Mouse (Mus musculus) MEL (cell line): ENCODE results near the gene Eci1. TPM values are rescaled to one million over a fixed set of nuclear protein-coding genes. Genes with fewer than 3 reads are reported as not detected.
"Not testable (repeated sequence)": the region's sequence is repeated elsewhere in the genome, so short reads cannot be mapped to it uniquely, and the experiment has no call there.

ENCODE experiments used
- DNase-seq: peaks from one replicate; pipeline ENCODE4 v3.0.0; 2011; ENCODE audit warnings: low read depth, low spot score
- H3K27ac ChIP-seq: 2 replicates; pipeline ENCODE4 v1.5.1; 2012; ENCODE audit warnings: low read depth, mild to moderate bottlenecking, control low read depth, low read length, moderate library complexity; ENCODE audit not compliant: control insufficient read depth
- H3K27me3 ChIP-seq, 2 experiments: fragments of 150-350 bp in 1 of 2; sonication (generic) in 1 of 2; 2 replicates each; pipeline ENCODE4 v1.6.1; 2012; ENCODE audit warnings: low read length in 2 of 2, mild to moderate bottlenecking in 2 of 2, improper control_type of control experiment in 1 of 2, moderate library complexity in 1 of 2; ENCODE audit not compliant: insufficient read depth in 2 of 2, control insufficient read depth in 1 of 2
- H3K36me3 ChIP-seq, 2 experiments: 2 replicates each; pipeline ENCODE4 v1.6.1; 2012 to 2014; ENCODE audit warnings: low read length in 2 of 2, improper control_type of control experiment in 1 of 2, inconsistent platforms in 1 of 2, mild to moderate bottlenecking in 1 of 2; ENCODE audit not compliant: insufficient read depth in 2 of 2, control insufficient read depth in 1 of 2
- H3K4me1 ChIP-seq, 2 experiments: fragments of 150-350 bp in 1 of 2; sonication (generic) in 1 of 2; 2 replicates each; pipeline ENCODE4 v1.6.1; 2012; ENCODE audit warnings: low read length in 2 of 2, improper control_type of control experiment in 1 of 2, mild to moderate bottlenecking in 1 of 2; ENCODE audit not compliant: insufficient read depth in 2 of 2, control insufficient read depth in 1 of 2
- H3K4me3 ChIP-seq, 2 experiments: fragments of 150-350 bp in 1 of 2; sonication (generic) in 1 of 2; 2 replicates each; pipeline ENCODE4 v1.5.1; 2012; ENCODE audit warnings: low read depth in 2 of 2, low read length in 2 of 2, mild to moderate bottlenecking in 2 of 2, moderate library complexity in 2 of 2, control low read depth in 1 of 2, improper control_type of control experiment in 1 of 2; ENCODE audit not compliant: control insufficient read depth in 1 of 2, insufficient read depth in 1 of 2
- H3K79me2 ChIP-seq: 2 replicates; pipeline ENCODE4 v1.6.1; 2012; ENCODE audit warnings: mild to moderate bottlenecking, low read length, moderate library complexity; ENCODE audit not compliant: control insufficient read depth, poor library complexity, insufficient read depth
- H3K9ac ChIP-seq: 2 replicates; pipeline ENCODE4 v1.6.1; 2012; ENCODE audit warnings: low read depth, mild to moderate bottlenecking, control low read depth, low read length, moderate library complexity; ENCODE audit not compliant: control insufficient read depth, poor library complexity, severe bottlenecking
- H3K9me3 ChIP-seq: fragments of 150-350 bp; sonication (generic); replicated peaks from 2 replicates; pipeline ENCODE4 v1.6.1; 2012; ENCODE audit warnings: mild to moderate bottlenecking, low read length, improper control_type of control experiment, moderate library complexity; ENCODE audit not compliant: insufficient read depth
- CHD1 ChIP-seq: IDR thresholded peaks from 2 replicates; pipeline ENCODE4 v1.6.1; 2012; ENCODE audit warnings: low read depth, mild to moderate bottlenecking, inconsistent platforms, low read length, improper control_type of control experiment
- CHD2 ChIP-seq: IDR thresholded peaks from 2 replicates; pipeline ENCODE4 v1.6.1; 2011; ENCODE audit warnings: low read length, improper control_type of control experiment
- CTCF ChIP-seq, 3 experiments: IDR thresholded peaks in 2 of 3; conservative IDR thresholded peaks in 1 of 3; 2 replicates each; pipeline ENCODE4 v1.5.1; 2011 to 2012; ENCODE audit warnings: low read length in 3 of 3, low read depth in 2 of 3, mild to moderate bottlenecking in 2 of 3, improper control_type of control experiment in 1 of 3, inconsistent platforms in 1 of 3, mixed read lengths in 1 of 3, moderate library complexity in 1 of 3; ENCODE audit not compliant: control insufficient read depth in 1 of 3, insufficient read depth in 1 of 3, poor library complexity in 1 of 3, severe bottlenecking in 1 of 3
- EP300 ChIP-seq, 2 experiments: IDR thresholded peaks; 2 replicates each; pipeline ENCODE4 v1.6.1; 2011; ENCODE audit warnings: improper control_type of control experiment in 2 of 2, low read length in 2 of 2, low read depth in 1 of 2, mild to moderate bottlenecking in 1 of 2
- ETS1 ChIP-seq: IDR thresholded peaks from 2 replicates; pipeline ENCODE4 v1.6.1; 2012; ENCODE audit warnings: low read depth, mild to moderate bottlenecking, inconsistent platforms, low read length, improper control_type of control experiment, moderate library complexity
- GATA1 ChIP-seq: IDR thresholded peaks from 2 replicates; pipeline ENCODE4 v1.6.1; 2011; ENCODE audit warnings: low read depth, low read length, improper control_type of control experiment
- HCFC1 ChIP-seq: IDR thresholded peaks from 2 replicates; pipeline ENCODE4 v1.6.1; 2012; ENCODE audit warnings: low read depth, mild to moderate bottlenecking, inconsistent platforms, low read length, improper control_type of control experiment, moderate library complexity
- KAT2A ChIP-seq: conservative IDR thresholded peaks from 2 replicates; pipeline ENCODE4 v1.6.1; 2012; ENCODE audit warnings: low read depth, low read length, improper control_type of control experiment, inconsistent platforms
- MAZ ChIP-seq: IDR thresholded peaks from 2 replicates; pipeline ENCODE4 v1.6.1; 2012; ENCODE audit warnings: low read depth, mild to moderate bottlenecking, inconsistent platforms, low read length, improper control_type of control experiment
- MXI1 ChIP-seq: IDR thresholded peaks from 2 replicates; pipeline ENCODE4 v1.6.1; 2011; ENCODE audit warnings: mild to moderate bottlenecking, low read depth, low read length, improper control_type of control experiment
- POLR2AphosphoS5 ChIP-seq: IDR thresholded peaks from 2 replicates; pipeline ENCODE4 v1.6.1; 2012; ENCODE audit warnings: low read depth, borderline replicate concordance, mild to moderate bottlenecking, inconsistent platforms, low read length, moderate library complexity, mixed read lengths
- RAD21 ChIP-seq: IDR thresholded peaks from 2 replicates; pipeline ENCODE4 v1.6.1; 2011; ENCODE audit warnings: mild to moderate bottlenecking, low read depth, low read length, improper control_type of control experiment
- RCOR1 ChIP-seq: IDR thresholded peaks from 2 replicates; pipeline ENCODE4 v1.6.1; 2012; ENCODE audit warnings: low read depth, mild to moderate bottlenecking, inconsistent platforms, low read length, improper control_type of control experiment
- SMC3 ChIP-seq: IDR thresholded peaks from 2 replicates; pipeline ENCODE4 v1.6.1; 2011; ENCODE audit warnings: low read depth, low read length, improper control_type of control experiment
- TAL1 ChIP-seq: IDR thresholded peaks from 2 replicates; pipeline ENCODE4 v1.6.1; 2012; ENCODE audit warnings: mild to moderate bottlenecking, inconsistent platforms, low read length, moderate library complexity, mixed read lengths
- TBP ChIP-seq: IDR thresholded peaks from 2 replicates; pipeline ENCODE4 v1.8.0; 2011; ENCODE audit warnings: low read depth, low read length, improper control_type of control experiment
- UBTF ChIP-seq: IDR thresholded peaks from 2 replicates; pipeline ENCODE4 v1.6.1; 2012; ENCODE audit warnings: low read depth, mild to moderate bottlenecking, inconsistent platforms, low read length, improper control_type of control experiment, moderate library complexity, borderline replicate concordance; ENCODE audit not compliant: insufficient read depth
- USF1 ChIP-seq: IDR thresholded peaks from 2 replicates; pipeline ENCODE4 v1.6.1; 2014; ENCODE audit warnings: low read depth, mild to moderate bottlenecking, inconsistent platforms, low read length, improper control_type of control experiment, moderate library complexity
- ZKSCAN1 ChIP-seq: IDR thresholded peaks from 2 replicates; pipeline ENCODE4 v1.6.1; 2012; ENCODE audit warnings: low read depth, mild to moderate bottlenecking, inconsistent platforms, low read length, improper control_type of control experiment, moderate library complexity
- ZNF384 ChIP-seq: IDR thresholded peaks from 2 replicates; pipeline ENCODE4 v1.6.1; 2012; ENCODE audit warnings: low read depth, mild to moderate bottlenecking, inconsistent platforms, low read length, improper control_type of control experiment
- polyA plus RNA-seq, 2 experiments: library from polyadenylated mRNA; stranded (reverse) in 1 of 2; unstranded in 1 of 2; fragments of >175 nt in 1 of 2; fragments of >200 nt in 1 of 2; gene quantifications; 2 replicates each; pipeline versions ENCODE4 v1.2.1 to v1.2.4; 2012; ENCODE audit warnings: low replicate concordance in 2 of 2, low read depth in 1 of 2; ENCODE audit not compliant: insufficient read length in 2 of 2, insufficient read depth in 1 of 2, missing spikeins in 1 of 2
- total RNA-seq: library from RNA; depleted of rRNA; stranded (reverse); fragments of 300-350 nt; gene quantifications from 2 replicates; pipeline ENCODE4 v1.2.3, GENCODE M21; 2012

The Eci1 gene
- total and polyA plus RNA-seq, 3 experiments: 48.6 to 65.6 TPM; not detected in 1

DNA sequence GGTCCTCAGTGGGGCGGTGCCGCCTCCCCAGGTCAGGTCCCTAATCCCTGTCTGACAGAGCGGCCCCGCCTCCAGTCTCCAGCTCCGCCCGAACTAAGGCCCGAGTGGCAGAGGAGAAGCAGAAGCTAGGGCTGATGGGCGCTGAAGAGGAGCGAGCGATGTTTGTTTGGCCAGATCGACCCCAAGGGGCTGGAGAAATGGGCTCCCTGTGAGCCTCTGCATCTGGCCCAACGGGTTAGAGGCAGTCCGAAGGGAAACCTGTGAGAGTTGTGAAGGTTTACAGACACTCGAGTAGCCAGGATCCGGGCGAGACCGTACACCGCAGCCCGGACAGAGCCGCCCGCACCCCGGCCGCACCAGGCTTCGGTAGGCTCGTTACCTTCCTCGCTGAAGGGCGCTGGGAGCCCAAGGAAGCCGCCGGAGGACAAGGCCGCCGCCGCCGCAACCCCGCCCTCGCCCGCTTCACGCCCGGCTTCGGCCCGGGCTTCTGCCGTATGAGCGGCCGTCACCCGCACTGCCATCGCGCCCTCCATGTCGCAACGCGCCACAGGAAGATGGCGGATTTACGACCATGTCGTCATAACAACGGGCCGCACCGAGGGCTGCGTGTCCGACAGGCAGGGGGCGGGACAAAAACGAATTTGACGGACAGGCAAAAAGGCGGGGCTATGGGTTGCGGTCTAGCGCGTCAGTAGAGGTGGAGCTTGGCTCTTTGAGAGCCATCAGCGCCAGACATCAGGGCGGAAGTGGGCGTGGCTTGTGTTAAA, 28.5 kb downstream of the Eci1 start (continued):
- TF ChIP-seq GATA1: no peak
- no peak for TF ChIP-seq RAD21
- no peak for TF ChIP-seq ZNF384
- no peak for TF ChIP-seq CTCF (IDR thresholded peaks at IDR 0.05 in 2 of 3, conservative IDR thresholded peaks at IDR 0.05 in 1 of 3; ENCODE audit: control insufficient read depth in 1 of 3, insufficient read depth in 1 of 3, low read depth in 2 of 3, low read length in 3 of 3, poor library complexity in 1 of 3, severe bottlenecking in 1 of 3)
- TF ChIP-seq UBTF: no peak
- TF ChIP-seq TAL1: peak; percentile 45; the same call in 1 of the 2 replicates
- peak; percentile 68; the same call in 1 of the 2 replicates for TF ChIP-seq TBP
- 0 out of 4 replicates have a peak, but pooled peaks of 1 of the 2 experiments have one; percentile 9 for TF ChIP-seq EP300 (IDR thresholded peaks at IDR 0.05; ENCODE audit: low read depth in 1 of 2, low read length in 2 of 2)
- TF ChIP-seq MAZ: no peak; the same call in 1 of the 2 replicates
- TF ChIP-seq SMC3: no peak
- peak; percentile 88 for TF ChIP-seq MXI1
- peak; percentile 19 for TF ChIP-seq ETS1
- TF ChIP-seq CHD2: no peak
- TF ChIP-seq KAT2A: peak; percentile 78
- TF ChIP-seq HCFC1: peak; percentile 89
- no peak for TF ChIP-seq CHD1
- no peak for TF ChIP-seq RCOR1
- TF ChIP-seq USF1: no peak; the same call in 1 of the 2 replicates
- TF ChIP-seq POLR2AphosphoS5: no peak
- TF ChIP-seq ZKSCAN1: no peak

DNA sequence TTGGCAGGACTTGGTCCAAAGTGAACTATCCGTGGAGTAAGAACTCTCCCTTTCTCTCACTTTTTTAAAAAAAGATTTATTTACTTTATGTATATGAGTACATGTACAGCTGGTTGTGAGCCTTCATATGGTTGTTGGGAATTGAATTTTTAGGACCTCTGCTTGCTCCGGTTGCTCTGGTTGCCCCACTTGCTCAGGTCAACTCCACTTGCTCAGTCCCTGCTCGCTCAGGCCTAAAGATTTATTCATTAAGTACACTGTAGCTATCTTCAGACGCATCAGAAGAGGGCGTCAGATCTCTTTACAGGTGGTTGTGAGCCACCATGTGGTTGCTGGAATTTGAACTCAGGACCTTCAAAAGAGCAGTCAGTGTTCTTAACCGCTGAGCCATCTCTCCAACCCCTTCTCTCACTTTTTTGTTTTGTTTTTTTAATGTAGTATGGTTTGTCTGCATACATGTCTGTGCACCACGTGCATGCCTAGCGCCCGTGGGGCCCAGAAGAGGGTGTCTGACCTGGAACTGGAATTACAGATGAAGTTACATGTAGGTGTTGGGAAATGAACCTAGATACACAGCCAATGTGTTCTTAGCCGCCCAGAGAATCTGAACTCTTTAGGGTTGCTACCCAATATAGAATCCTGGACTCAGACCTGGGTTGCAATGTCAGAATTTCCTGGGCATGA, 29.2 kb downstream of the Eci1 start:
- Histone ChIP-seq H3K36me3 (peaks cover 0 to 17% of the 10 kb centered on the region in 2 experiments; a peak in 3 of 4 replicates), H3K4me1 (peaks cover 7 to 12% of the 10 kb centered on the region in 2 experiments), H3K27ac (peak overlapping the region; percentile 53), H3K79me2 (peaks cover 18% of the 10 kb centered on the region), H3K9ac (peak overlapping the region; percentile 64), H3K4me3 (peak overlapping the region; percentile 51 to 83)
- TF ChIP-seq MXI1: 0 out of 2 replicates have a peak, but pooled peaks have one; percentile 6
- H3K9me3 ChIP-seq, H3K27me3 ChIP-seq: not testable (repeated sequence)
- DNase-seq: peak; percentile 41
